Mouse (Mus musculus): ENCODE measurements around the gene Gm10283. TPM values are rescaled to one million over a fixed set of nuclear protein-coding genes. Genes with fewer than 3 reads are reported as not detected.

The Gm10283 gene
- polyA plus RNA-seq, 1 experiment from 2014 or later = not detected

DNA sequence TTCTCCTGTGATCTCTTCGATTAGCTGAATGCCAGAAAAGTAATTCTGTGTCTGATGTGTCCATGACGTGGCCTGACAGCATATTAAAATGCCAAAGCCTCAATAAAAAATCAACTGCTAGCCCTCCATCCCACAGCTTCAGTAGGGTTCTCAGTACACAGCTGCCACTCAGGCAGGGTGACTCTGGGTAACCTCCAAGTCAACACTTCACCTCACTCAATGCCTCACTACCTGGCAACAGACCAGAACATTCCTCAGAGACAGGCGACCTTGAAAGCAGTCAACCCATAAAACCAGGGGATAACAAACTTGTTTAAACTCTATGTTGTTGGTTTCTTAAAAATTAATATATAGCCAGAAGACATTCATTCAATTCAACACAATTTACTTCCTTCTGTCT, 10.5 kb downstream of the Gm10283 start:
- H3K27ac ChIP-seq (ENCODE audit: low read length) = no peak overlapping the region
- ATAC-seq (peak; percentile 64; the same call in 1 of the 2 replicates), DNase-seq (ENCODE audit: low spot score) (peak; percentile 24)

DNA sequence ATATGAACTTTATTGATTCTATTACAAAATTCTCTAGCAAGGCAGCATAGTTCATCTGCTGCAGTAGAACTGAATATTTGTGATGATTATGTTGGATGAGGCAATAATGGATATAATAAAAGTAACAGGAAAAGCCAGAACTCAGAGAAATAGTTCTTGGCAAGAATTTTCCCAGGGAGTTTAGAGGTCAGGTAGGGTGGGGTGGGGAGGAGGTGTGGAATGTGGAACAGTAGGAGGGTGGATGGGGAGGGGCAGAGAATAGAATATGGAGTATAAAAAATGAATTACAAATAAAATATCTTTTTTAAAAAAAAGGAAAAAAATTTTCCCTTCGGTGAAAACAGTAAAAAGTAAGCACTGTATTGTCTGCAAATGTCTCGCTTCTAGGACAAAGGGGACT, 11.1 kb downstream of the Gm10283 start:
- TF ChIP-seq CTCF (IDR thresholded peaks at IDR 0.05) = no peak
- TF ChIP-seq EP300 (IDR thresholded peaks at IDR 0.05) = no peak
- H3K36me3 ChIP-seq (ENCODE audit: insufficient read depth, low read length) = no peaks in the 10 kb centered on the region
- no peak overlapping the region for H3K9ac ChIP-seq (replicated peaks; ENCODE audit: low read depth)
- ATAC-seq (no peak), DNase-seq (ENCODE audit: low spot score) (no peak)
- H3K4me2 ChIP-seq (replicated peaks; ENCODE audit: low read depth, low read length) = no peak overlapping the region
- H3K9me3 ChIP-seq (ENCODE audit: low read length) = no peaks in the 10 kb centered on the region
- H3K4me3 ChIP-seq (ENCODE audit: low read depth, low read length) = no peak overlapping the region
- H3K27me3 ChIP-seq (replicated peaks; ENCODE audit: insufficient read depth, low read length) = no peaks in the 10 kb centered on the region
- no peaks in the 10 kb centered on the region for H3K4me1 ChIP-seq (ENCODE audit: insufficient read depth, low read depth, low read length)
- H3K27ac ChIP-seq (ENCODE audit: low read length) = no peak overlapping the region
- 83% methylated on average over 2 of the region's 2 CpGs for WGBS

More for the DNA sequence above, 10.5 kb downstream of the Gm10283 start:
- no peak overlapping the region for H3K4me2 ChIP-seq (replicated peaks; ENCODE audit: low read depth, low read length)
- H3K9me3 ChIP-seq (ENCODE audit: low read length) = no peaks in the 10 kb centered on the region
- TF ChIP-seq CTCF (IDR thresholded peaks at IDR 0.05) (no peak), EP300 (IDR thresholded peaks at IDR 0.05) (no peak)
- H3K36me3 ChIP-seq (ENCODE audit: insufficient read depth, low read length) = no peaks in the 10 kb centered on the region
- 31% methylated on average over 3 of the region's 3 CpGs for WGBS
- no peak overlapping the region for H3K9ac ChIP-seq (replicated peaks; ENCODE audit: low read depth)
- H3K4me3 ChIP-seq (ENCODE audit: low read depth, low read length) = no peak overlapping the region
- no peaks in the 10 kb centered on the region for H3K4me1 ChIP-seq (ENCODE audit: insufficient read depth, low read depth, low read length)
- no peaks in the 10 kb centered on the region for H3K27me3 ChIP-seq (replicated peaks; ENCODE audit: insufficient read depth, low read length)

DNA sequence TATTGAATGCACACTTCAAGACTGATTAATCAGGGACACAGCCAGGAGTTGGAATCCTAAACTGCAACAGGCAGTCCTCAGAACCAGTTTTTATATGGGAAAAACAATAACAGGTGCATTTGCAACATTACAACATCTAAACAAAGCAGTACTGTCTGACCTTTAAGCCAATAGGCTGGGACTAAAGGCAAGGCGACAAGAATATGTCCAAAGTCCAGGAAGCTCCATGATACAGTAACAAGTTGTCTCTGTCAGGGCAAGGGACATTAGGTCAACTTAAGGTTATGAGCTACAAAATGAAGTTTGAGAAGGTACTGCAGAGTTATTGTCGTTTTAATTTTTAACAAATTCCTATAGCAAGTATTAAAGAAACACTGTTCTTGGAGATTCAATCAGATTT, 12.9 kb downstream of the Gm10283 start:
- Histone ChIP-seq H3K27ac (ENCODE audit: low read length) (no peak overlapping the region), H3K4me2 (replicated peaks; ENCODE audit: low read depth, low read length) (no peak overlapping the region), H3K36me3 (ENCODE audit: insufficient read depth, low read length) (no peaks in the 10 kb centered on the region), H3K9me3 (ENCODE audit: low read length) (no peaks in the 10 kb centered on the region), H3K27me3 (replicated peaks; ENCODE audit: insufficient read depth, low read length) (no peaks in the 10 kb centered on the region), H3K4me3 (ENCODE audit: low read depth, low read length) (no peak overlapping the region), H3K4me1 (ENCODE audit: insufficient read depth, low read depth, low read length) (no peaks in the 10 kb centered on the region), H3K9ac (replicated peaks; ENCODE audit: low read depth) (no peak overlapping the region)
- DNase-seq (ENCODE audit: low spot score) = no peak
- TF ChIP-seq EP300 (IDR thresholded peaks at IDR 0.05) (no peak), CTCF (IDR thresholded peaks at IDR 0.05) (no peak)
- no peak for ATAC-seq
- WGBS = 69% methylated on average over 2 of the region's 2 CpGs

DNA sequence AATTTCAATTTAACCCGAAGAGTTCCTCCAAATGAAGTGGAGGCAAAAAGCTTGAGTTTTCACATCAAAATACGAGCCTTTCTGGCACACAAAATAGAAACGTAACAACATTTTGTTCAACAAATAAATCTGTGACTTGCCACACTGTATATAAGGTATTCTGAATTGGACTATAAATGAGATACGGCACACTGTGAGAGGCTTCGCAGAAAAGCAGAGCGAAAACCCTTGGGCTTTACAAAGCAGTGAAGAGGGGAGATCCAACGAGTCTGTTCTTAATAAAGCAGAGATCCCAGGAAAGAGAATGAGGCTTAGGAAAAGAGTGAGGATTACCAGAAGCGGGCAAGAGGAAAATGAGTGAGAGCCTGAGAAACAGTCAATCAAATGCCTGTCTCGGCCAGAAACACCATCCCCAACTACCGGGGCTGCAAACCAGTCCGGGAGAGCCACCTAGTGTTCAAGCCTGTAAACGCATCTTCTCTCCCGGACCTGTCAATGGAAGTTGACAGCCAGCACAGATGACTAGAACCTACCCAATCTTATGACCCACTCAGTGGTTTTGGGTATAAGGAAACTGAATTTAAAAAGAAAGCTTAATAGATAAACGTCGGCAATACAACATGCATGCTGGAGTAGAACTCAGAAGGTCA, 36.2 kb downstream of the Gm10283 start:
- Histone ChIP-seq H3K9ac (replicated peaks; ENCODE audit: low read depth) (no peak overlapping the region), H3K9me3 (ENCODE audit: low read length) (no peaks in the 10 kb centered on the region), H3K27me3 (replicated peaks; ENCODE audit: insufficient read depth, low read length) (no peaks in the 10 kb centered on the region), H3K4me3 (ENCODE audit: low read depth, low read length) (no peak overlapping the region), H3K4me2 (replicated peaks; ENCODE audit: low read depth, low read length) (no peak overlapping the region), H3K4me1 (ENCODE audit: insufficient read depth, low read depth, low read length) (no peaks in the 10 kb centered on the region), H3K27ac (ENCODE audit: low read length) (no peak overlapping the region), H3K36me3 (ENCODE audit: insufficient read depth, low read length) (no peaks in the 10 kb centered on the region)
- TF ChIP-seq EP300 (IDR thresholded peaks at IDR 0.05) (no peak), CTCF (IDR thresholded peaks at IDR 0.05) (peak; percentile 85)
- WGBS = 38% methylated on average over 15 of the region's 15 CpGs
- ATAC-seq (no peak), DNase-seq (ENCODE audit: low spot score) (peak; percentile 62)

DNA sequence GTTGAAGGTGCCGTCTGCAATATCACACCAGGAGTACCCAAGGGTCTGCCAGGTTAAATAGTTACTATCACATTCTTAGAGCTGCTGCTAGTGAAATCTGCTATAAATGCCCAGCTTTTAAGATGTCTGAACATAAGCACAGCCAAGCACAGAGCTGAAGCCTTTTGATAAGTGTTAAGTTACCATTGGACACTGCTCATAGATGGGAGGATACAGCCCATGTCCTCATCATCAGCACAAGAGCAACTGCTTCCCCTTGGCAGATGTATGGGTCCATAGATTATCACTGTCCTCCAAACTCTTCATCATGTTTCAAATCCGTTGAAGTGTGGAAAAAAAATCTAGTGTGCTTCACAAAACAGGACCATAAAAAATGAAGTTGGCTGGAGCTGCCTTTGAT, 53.7 kb downstream of the Gm10283 start:
- Histone ChIP-seq H3K4me3 (ENCODE audit: low read depth, low read length) (no peak overlapping the region), H3K36me3 (ENCODE audit: insufficient read depth, low read length) (no peaks in the 10 kb centered on the region), H3K4me2 (replicated peaks; ENCODE audit: low read depth, low read length) (no peak overlapping the region), H3K9ac (replicated peaks; ENCODE audit: low read depth) (no peak overlapping the region), H3K9me3 (ENCODE audit: low read length) (no peaks in the 10 kb centered on the region), H3K27me3 (replicated peaks; ENCODE audit: insufficient read depth, low read length) (no peaks in the 10 kb centered on the region), H3K27ac (ENCODE audit: low read length) (no peak overlapping the region), H3K4me1 (ENCODE audit: insufficient read depth, low read depth, low read length) (no peaks in the 10 kb centered on the region)
- TF ChIP-seq EP300 (IDR thresholded peaks at IDR 0.05) (no peak), CTCF (IDR thresholded peaks at IDR 0.05) (no peak)
- 57% methylated on average over 2 of the region's 2 CpGs for WGBS
- DNase-seq (ENCODE audit: low spot score) = no peak
- ATAC-seq = no peak

DNA sequence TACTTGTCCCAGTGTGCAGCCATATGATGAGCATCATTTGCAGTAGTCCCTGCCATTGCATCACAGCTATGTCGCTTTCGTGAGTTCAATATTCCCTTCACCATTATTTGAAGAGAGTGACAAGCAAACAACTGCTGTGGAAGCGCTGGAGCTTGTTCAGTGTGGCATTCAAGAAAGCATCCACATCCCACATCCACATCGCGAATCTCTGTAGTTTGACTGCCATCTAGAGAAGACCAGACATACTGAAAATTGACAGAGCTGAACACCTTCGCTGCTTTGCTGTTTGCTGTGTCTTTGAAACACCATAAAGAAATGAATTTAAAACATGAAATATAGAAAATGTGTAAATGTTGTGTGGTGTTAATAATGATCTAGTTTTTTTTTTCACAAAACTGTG, 58.0 kb downstream of the Gm10283 start:
- H3K4me1 ChIP-seq (ENCODE audit: insufficient read depth, low read depth, low read length) = no peaks in the 10 kb centered on the region
- H3K36me3 ChIP-seq (ENCODE audit: insufficient read depth, low read length) = no peaks in the 10 kb centered on the region
- TF ChIP-seq EP300 (IDR thresholded peaks at IDR 0.05) (no peak), CTCF (IDR thresholded peaks at IDR 0.05) (no peak)
- 63% methylated on average over 6 of the region's 6 CpGs for WGBS
- no peak overlapping the region for H3K9ac ChIP-seq (replicated peaks; ENCODE audit: low read depth)
- no peak overlapping the region for H3K4me3 ChIP-seq (ENCODE audit: low read depth, low read length)
- ATAC-seq (no peak), DNase-seq (ENCODE audit: low spot score) (no peak)
- no peak overlapping the region for H3K27ac ChIP-seq (ENCODE audit: low read length)
- no peaks in the 10 kb centered on the region for H3K9me3 ChIP-seq (ENCODE audit: low read length)
- no peaks in the 10 kb centered on the region for H3K27me3 ChIP-seq (replicated peaks; ENCODE audit: insufficient read depth, low read length)
- no peak overlapping the region for H3K4me2 ChIP-seq (replicated peaks; ENCODE audit: low read depth, low read length)

DNA sequence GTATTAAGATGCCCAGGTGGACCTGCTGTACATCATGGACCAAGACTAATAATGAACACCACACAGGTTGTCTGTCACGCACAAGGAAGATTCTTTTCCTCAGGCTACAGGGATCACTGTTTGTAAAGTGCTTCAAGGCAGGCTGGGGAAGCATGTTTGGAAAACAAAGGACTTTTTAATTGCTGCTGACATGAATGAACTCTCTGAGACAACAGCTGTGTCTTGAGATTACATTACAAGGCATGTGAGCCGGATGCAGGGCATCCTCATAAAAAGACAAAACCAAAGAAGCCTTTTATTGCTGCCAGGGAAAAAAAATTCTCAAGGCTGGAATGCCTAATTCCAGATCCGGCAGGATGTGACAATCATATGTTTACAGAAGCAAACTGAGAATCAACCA, 64.4 kb downstream of the Gm10283 start:
- H3K9me3 ChIP-seq (ENCODE audit: low read length) = no peaks in the 10 kb centered on the region
- H3K27ac ChIP-seq (ENCODE audit: low read length) = no peak overlapping the region
- no peak overlapping the region for H3K4me3 ChIP-seq (ENCODE audit: low read depth, low read length)
- no peak for TF ChIP-seq CTCF (IDR thresholded peaks at IDR 0.05)
- TF ChIP-seq EP300 (IDR thresholded peaks at IDR 0.05) = no peak
- no peak for ATAC-seq
- H3K36me3 ChIP-seq (ENCODE audit: insufficient read depth, low read length) = no peaks in the 10 kb centered on the region
- H3K4me2 ChIP-seq (replicated peaks; ENCODE audit: low read depth, low read length) = no peak overlapping the region
- H3K4me1 ChIP-seq (ENCODE audit: insufficient read depth, low read depth, low read length) = no peaks in the 10 kb centered on the region
- no peak overlapping the region for H3K9ac ChIP-seq (replicated peaks; ENCODE audit: low read depth)
- H3K27me3 ChIP-seq (replicated peaks; ENCODE audit: insufficient read depth, low read length) = no peaks in the 10 kb centered on the region
- no peak for DNase-seq (ENCODE audit: low spot score)
- WGBS = 41% methylated on average over 3 of the region's 3 CpGs

Measured in lung, postnatal 0 days (tissue).